Mouse (Mus musculus) G1E (cell line): ENCODE measurements around the gene Atp2a3.

Source experiments
- CTCF ChIP-seq: IDR thresholded peaks from 2 replicates; pipeline ENCODE4 v1.5.1; 2012; ENCODE audit warnings: low read depth, low read length, inconsistent platforms, mixed read lengths
- GATA1 ChIP-seq: IDR thresholded peaks from 2 replicates; pipeline ENCODE4 v1.6.1; 2012; ENCODE audit warnings: borderline replicate concordance, low read length, inconsistent platforms, mixed read lengths
- GATA2 ChIP-seq: IDR thresholded peaks from 2 replicates; pipeline ENCODE4 v1.6.1; 2012; ENCODE audit warnings: low read depth, low read length, inconsistent platforms, borderline replicate concordance
- POLR2AphosphoS5 ChIP-seq: IDR thresholded peaks from 2 replicates; pipeline ENCODE4 v1.6.1; 2012; ENCODE audit warnings: low read depth, low read length, inconsistent platforms; ENCODE audit not compliant: insufficient replicate concordance
- TAL1 ChIP-seq: conservative IDR thresholded peaks from 2 replicates; pipeline ENCODE4 v1.6.1; 2012; ENCODE audit warnings: low read depth, low read length, inconsistent platforms, mixed read lengths

DNA sequence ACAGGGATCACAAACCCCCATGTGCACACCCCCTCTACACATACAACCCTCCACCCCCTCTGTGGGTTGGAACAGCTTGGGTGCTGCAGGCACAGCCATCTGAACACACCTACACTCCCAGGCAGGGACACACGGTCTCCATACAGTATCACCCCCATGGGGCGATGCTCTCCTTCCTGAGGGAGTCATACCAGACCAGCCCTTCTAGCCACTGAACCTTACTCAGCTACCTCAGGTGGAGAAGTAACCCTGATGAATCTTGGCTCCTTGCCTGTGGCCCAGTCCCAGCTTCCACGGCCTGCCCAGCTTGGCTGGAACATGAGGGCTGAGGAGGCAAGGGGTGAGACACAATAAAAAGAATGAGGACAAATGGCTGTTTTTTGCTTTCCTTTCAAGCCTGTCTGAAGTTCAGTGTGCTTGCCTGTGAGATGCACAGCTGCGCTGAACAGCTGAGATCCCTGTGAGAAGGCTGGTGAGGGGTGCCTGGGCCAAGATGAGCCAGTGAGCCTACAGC, 53.9 kb downstream of the Atp2a3 start:
- TF ChIP-seq CTCF (no peak), GATA1 (no peak), TAL1 (no peak), GATA2 (no peak), POLR2AphosphoS5 (no peak)
